Mouse (Mus musculus) midbrain, embryonic 16.5 days (tissue): ENCODE measurements around the gene Zfp423. TPM values are rescaled to one million over a fixed set of nuclear protein-coding genes. Genes with fewer than 3 reads are reported as not detected.
A peak's percentile ranks its signal among the peaks of the same experiment; 100 is the strongest.

Experiments
- ATAC-seq: fragments of 200-750 bp; cut with Nextera tagmentation; 2 replicates; pipeline ENCODE4 v1.8.0; 2017; ENCODE audit warnings: moderate TSS enrichment
- H3K27ac ChIP-seq: fragments of 300-500 bp; sonication (generic); 2 replicates; pipeline ENCODE4 v1.5.1; 2014; ENCODE audit warnings: mild to moderate bottlenecking, low read length, mixed read lengths
- H3K27me3 ChIP-seq: fragments of 300-500 bp; sonication (generic); 2 replicates; pipeline ENCODE4 v1.6.1; 2014; ENCODE audit warnings: low read depth, low read length, mixed read lengths; ENCODE audit not compliant: control insufficient read depth, insufficient read depth
- H3K36me3 ChIP-seq: fragments of 300-500 bp; sonication (generic); 2 replicates; pipeline ENCODE4 v1.6.1; 2014; ENCODE audit warnings: mild to moderate bottlenecking, low read length, moderate library complexity, mixed read lengths; ENCODE audit not compliant: control insufficient read depth, insufficient read depth
- H3K4me1 ChIP-seq: fragments of 300-500 bp; sonication (generic); 2 replicates; pipeline ENCODE4 v1.6.1; 2014; ENCODE audit warnings: mild to moderate bottlenecking, low read length, mixed read lengths; ENCODE audit not compliant: control insufficient read depth, insufficient read depth
- H3K4me2 ChIP-seq: fragments of 300-500 bp; sonication (generic); 2 replicates; pipeline ENCODE4 v1.6.1; 2014; ENCODE audit warnings: mild to moderate bottlenecking, low read length, mixed read lengths
- H3K4me3 ChIP-seq: fragments of 300-500 bp; sonication (generic); 2 replicates; pipeline ENCODE4 v1.5.1; 2014; ENCODE audit warnings: low read depth, mild to moderate bottlenecking, low read length, moderate library complexity, mixed read lengths
- H3K9ac ChIP-seq: fragments of 300-500 bp; sonication (generic); 2 replicates; pipeline ENCODE4 v1.6.1; 2014; ENCODE audit warnings: low read depth, low read length, mixed read lengths
- H3K9me3 ChIP-seq: fragments of 300-500 bp; sonication (generic); replicated peaks from 2 replicates; pipeline ENCODE4 v1.6.1; 2014; ENCODE audit warnings: mild to moderate bottlenecking, low read length, mixed read lengths; ENCODE audit not compliant: control insufficient read depth, poor library complexity, severe bottlenecking
- WGBS: fragments of 180-500 bp; shearing (Covaris S2); extraction: QIAGEN DNeasy Blood & Tissue Kit; methylation state at CpG from one replicate; pipeline ENCODE4 v1.1.7; 2014; 5-methylcytosine and 5-hydroxymethylcytosine counted together
- polyA plus RNA-seq: library from polyadenylated mRNA; unstranded; fragments of >200 nt; fragmentation: Nextera tagmentation; extraction: Ambion mirVana; gene quantifications from 2 replicates; pipeline ENCODE4 v1.2.1, GENCODE M21; 2015

The Zfp423 gene
- polyA plus RNA-seq, 1 experiment from 2014 or later, result 28.1 TPM

DNA sequence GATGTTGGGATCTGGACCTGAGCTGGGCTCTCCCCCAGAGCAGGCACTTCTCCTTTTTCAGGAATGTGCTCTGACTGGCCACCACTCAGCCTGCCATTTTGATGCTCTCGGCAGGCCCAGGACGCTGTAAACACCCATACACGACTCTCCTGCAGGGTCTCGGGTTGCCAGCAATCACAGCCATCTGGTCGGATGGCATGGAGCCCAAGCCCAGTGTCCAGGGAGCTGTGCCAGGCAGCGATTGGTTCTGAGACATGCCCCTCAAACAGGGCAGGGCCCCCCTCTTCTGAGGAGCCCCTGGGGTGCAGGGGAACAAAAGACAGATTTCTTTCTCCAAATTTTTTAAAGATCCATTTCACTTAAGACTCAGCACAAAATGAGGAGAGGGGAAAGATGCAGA is 314.0 kb downstream of the Zfp423 start:
- Histone ChIP-seq H3K27me3 (no peaks in the 10 kb centered on the region; the same call in 1 of the 2 replicates), H3K4me2 (no peak overlapping the region), H3K9ac (no peak overlapping the region), H3K4me3 (no peak overlapping the region), H3K4me1 (peaks cover 9% of the 10 kb centered on the region; the same call in 1 of the 2 replicates), H3K36me3 (no peaks in the 10 kb centered on the region), H3K27ac (0 out of 2 replicates have a peak overlapping the region, but pooled peaks have one; percentile 5), H3K9me3 (no peaks in the 10 kb centered on the region)
- WGBS, result 14% methylated on average over 6 of the region's 6 CpGs
- peak; percentile 83 for ATAC-seq

DNA sequence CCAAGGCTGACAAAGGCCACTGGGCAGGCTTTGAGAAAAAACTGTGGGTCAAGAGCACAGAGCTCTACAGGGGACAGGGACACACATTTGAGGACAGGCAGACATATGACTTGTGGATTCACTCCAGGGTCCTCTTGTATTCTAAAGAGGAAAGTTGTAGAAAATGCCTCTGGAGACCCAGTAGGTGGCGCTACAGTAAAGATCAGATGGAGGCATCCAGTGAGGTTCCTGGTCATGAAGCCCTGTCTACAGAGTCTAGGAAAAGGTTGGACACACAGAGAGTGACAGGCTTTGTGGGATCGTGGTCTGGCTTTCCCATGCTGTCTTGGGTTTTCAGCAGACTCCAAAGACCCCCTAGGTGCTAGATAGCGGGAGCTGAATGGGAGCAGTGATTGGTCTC is 318.5 kb downstream of the Zfp423 start:
- Histone ChIP-seq H3K9me3 (no peaks in the 10 kb centered on the region), H3K27ac (no peak overlapping the region), H3K4me3 (no peak overlapping the region), H3K9ac (no peak overlapping the region), H3K4me2 (no peak overlapping the region), H3K36me3 (no peaks in the 10 kb centered on the region), H3K4me1 (peaks cover 9% of the 10 kb centered on the region; the same call in 1 of the 2 replicates), H3K27me3 (no peaks in the 10 kb centered on the region)
- 29% methylated on average over 3 of the region's 3 CpGs for WGBS
- no peak for ATAC-seq

GRCm38 (mm10) chr8:87636226-87636742 is 323.1 kb downstream of the Zfp423 start:
- 80% methylated on average over 11 of the region's 11 CpGs for WGBS
- no peaks in the 10 kb centered on the region for H3K9me3 ChIP-seq
- H3K9ac ChIP-seq, result no peak overlapping the region
- ATAC-seq, result no peak
- no peaks in the 10 kb centered on the region for H3K36me3 ChIP-seq
- no peak overlapping the region for H3K27ac ChIP-seq
- H3K4me1 ChIP-seq, result no peaks in the 10 kb centered on the region
- no peaks in the 10 kb centered on the region for H3K27me3 ChIP-seq
- H3K4me3 ChIP-seq, result no peak overlapping the region
- H3K4me2 ChIP-seq, result no peak overlapping the region

GRCm38 (mm10) chr8:87631776-87632175 is 327.6 kb downstream of the Zfp423 start:
- Histone ChIP-seq H3K9ac (no peak overlapping the region), H3K27ac (no peak overlapping the region), H3K9me3 (no peaks in the 10 kb centered on the region), H3K4me3 (no peak overlapping the region), H3K36me3 (no peaks in the 10 kb centered on the region), H3K4me2 (no peak overlapping the region), H3K4me1 (no peaks in the 10 kb centered on the region), H3K27me3 (no peaks in the 10 kb centered on the region)
- 92% methylated on average over 7 of the region's 7 CpGs for WGBS
- ATAC-seq, result no peak

DNA sequence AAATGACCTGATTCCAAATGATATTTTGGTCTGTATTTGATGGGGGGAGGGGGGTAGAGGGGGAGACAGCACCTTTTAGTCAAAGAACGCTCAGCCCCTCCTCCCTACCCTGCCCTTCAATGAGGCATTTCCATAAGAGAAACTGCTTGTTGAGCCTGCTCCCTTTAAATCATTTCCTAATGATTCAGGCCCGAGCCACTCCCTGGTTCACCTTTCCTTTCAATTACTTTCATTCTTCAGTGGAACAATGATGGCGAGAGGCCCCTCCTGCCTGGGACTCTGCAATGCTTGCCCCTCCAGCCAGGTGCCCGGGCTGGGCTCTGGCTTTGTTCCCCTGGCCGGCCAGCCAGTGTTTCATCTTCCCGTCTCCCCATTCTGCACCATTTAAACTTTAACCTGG is 329.7 kb downstream of the Zfp423 start:
- ATAC-seq, result no peak; the same call in 1 of the 2 replicates
- Histone ChIP-seq H3K4me3 (no peak overlapping the region), H3K4me1 (no peaks in the 10 kb centered on the region), H3K27me3 (no peaks in the 10 kb centered on the region), H3K27ac (peak overlapping the region; percentile 14; the same call in 1 of the 2 replicates), H3K9me3 (no peaks in the 10 kb centered on the region), H3K36me3 (no peaks in the 10 kb centered on the region), H3K9ac (no peak overlapping the region), H3K4me2 (no peak overlapping the region)
- 49% methylated on average over 6 of the region's 6 CpGs for WGBS

GRCm38 (mm10) chr8:87621181-87621580 is 338.2 kb downstream of the Zfp423 start:
- WGBS, result 82% methylated on average over 12 of the region's 12 CpGs
- no peak overlapping the region for H3K4me3 ChIP-seq
- no peaks in the 10 kb centered on the region for H3K36me3 ChIP-seq
- no peak overlapping the region for H3K4me2 ChIP-seq
- H3K27ac ChIP-seq, result no peak overlapping the region
- no peak overlapping the region for H3K9ac ChIP-seq
- H3K27me3 ChIP-seq, result no peaks in the 10 kb centered on the region
- no peaks in the 10 kb centered on the region; the same call in 1 of the 2 replicates for H3K4me1 ChIP-seq
- no peaks in the 10 kb centered on the region for H3K9me3 ChIP-seq
- no peak for ATAC-seq

GRCm38 (mm10) chr8:87620225-87620624 is 339.2 kb downstream of the Zfp423 start:
- WGBS, result 68% methylated on average over 6 of the region's 6 CpGs
- Histone ChIP-seq H3K4me3 (no peak overlapping the region), H3K27me3 (no peaks in the 10 kb centered on the region), H3K9me3 (no peaks in the 10 kb centered on the region), H3K36me3 (no peaks in the 10 kb centered on the region), H3K4me1 (peaks cover 2% of the 10 kb centered on the region; the same call in 1 of the 2 replicates), H3K27ac (no peak overlapping the region), H3K4me2 (no peak overlapping the region), H3K9ac (no peak overlapping the region)
- ATAC-seq, result no peak

DNA sequence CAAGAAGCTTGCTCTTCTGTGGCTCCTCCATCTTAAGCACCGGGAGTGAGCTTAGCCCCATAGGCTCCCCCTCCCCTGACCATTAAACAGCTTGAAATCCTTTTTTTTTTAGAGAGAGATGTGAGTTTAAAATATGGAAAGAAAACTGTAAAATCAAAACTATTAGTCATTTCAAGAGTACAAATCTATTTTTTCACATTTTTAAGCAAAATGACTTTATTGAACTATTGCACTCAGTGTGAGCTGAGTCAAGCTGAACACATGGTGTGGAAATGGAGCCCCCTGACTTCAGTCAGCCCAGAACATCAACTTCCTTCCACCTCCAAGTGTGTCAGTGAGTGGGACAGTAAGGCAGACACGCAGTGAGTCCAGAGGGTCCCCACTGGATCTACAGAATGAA is 339.9 kb downstream of the Zfp423 start:
- 81% methylated on average over 2 of the region's 2 CpGs for WGBS
- ATAC-seq, result no peak
- Histone ChIP-seq H3K27me3 (no peaks in the 10 kb centered on the region), H3K9me3 (no peaks in the 10 kb centered on the region), H3K4me1 (peaks cover 4% of the 10 kb centered on the region; the same call in 1 of the 2 replicates), H3K27ac (no peak overlapping the region), H3K4me2 (no peak overlapping the region), H3K9ac (no peak overlapping the region), H3K36me3 (no peaks in the 10 kb centered on the region), H3K4me3 (no peak overlapping the region)

DNA sequence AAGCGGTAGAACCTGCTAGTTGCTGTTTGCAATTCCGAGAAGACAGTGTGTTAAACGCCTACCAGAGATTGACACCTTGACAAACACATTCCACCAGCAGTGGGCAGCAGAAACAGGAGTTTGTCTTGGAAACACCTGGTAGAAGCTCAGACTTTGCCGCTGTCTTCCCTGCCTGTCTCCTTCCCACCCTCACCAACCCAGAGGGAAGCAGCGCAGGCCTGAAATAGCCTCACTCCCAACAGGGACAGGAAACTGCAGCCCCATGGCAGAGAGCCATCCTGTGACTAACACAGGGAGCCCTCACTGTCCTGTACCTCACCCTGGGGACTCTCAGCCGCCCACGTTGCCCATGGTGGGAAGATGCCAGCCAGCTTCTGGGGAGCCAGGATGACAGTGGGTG is 340.3 kb downstream of the Zfp423 start:
- H3K27me3 ChIP-seq, result no peaks in the 10 kb centered on the region
- 50% methylated on average over 7 of the region's 7 CpGs for WGBS
- H3K4me1 ChIP-seq, result peaks cover 4% of the 10 kb centered on the region; the same call in 1 of the 2 replicates
- no peak overlapping the region for H3K9ac ChIP-seq
- peak; percentile 42; the same call in 1 of the 2 replicates for ATAC-seq
- no peak overlapping the region for H3K4me2 ChIP-seq
- H3K9me3 ChIP-seq, result no peaks in the 10 kb centered on the region
- H3K27ac ChIP-seq, result no peak overlapping the region
- H3K36me3 ChIP-seq, result no peaks in the 10 kb centered on the region
- no peak overlapping the region for H3K4me3 ChIP-seq
